Mouse (Mus musculus) C2C12 (cell line): Measurements from ENCODE around the gene Qrich2. TPM values are rescaled to one million over a fixed set of nuclear protein-coding genes. Genes with fewer than 3 reads are reported as not detected.

Source experiments
- H3K27me3 ChIP-seq: one replicate; pipeline ENCODE4 v1.6.1; 2011; ENCODE audit not compliant: control insufficient read depth, insufficient read depth, insufficient read length
- H3K36me3 ChIP-seq: one replicate; pipeline ENCODE4 v1.6.1; 2011; ENCODE audit not compliant: control insufficient read depth, insufficient read depth
- H3K4me3 ChIP-seq: one replicate; pipeline ENCODE4 v1.5.1; 2011; ENCODE audit warnings: mild to moderate bottlenecking, control low read depth; ENCODE audit not compliant: poor library complexity, insufficient read depth, severe bottlenecking
- H3K79me2 ChIP-seq: one replicate; pipeline ENCODE4 v1.6.1; 2011; ENCODE audit not compliant: control insufficient read depth, insufficient read depth
- H3K79me3 ChIP-seq: one replicate; pipeline ENCODE4 v1.6.1; 2011; ENCODE audit warnings: low read depth, control low read depth
- H3ac ChIP-seq: one replicate; pipeline ENCODE3; 2011; ENCODE audit warnings: low read depth; ENCODE audit not compliant: control insufficient read depth, insufficient read length
- CEBPB ChIP-seq: IDR thresholded peaks from one replicate; pipeline ENCODE4 v1.6.1; 2011; ENCODE audit warnings: low read depth, mild to moderate bottlenecking, control low read depth, moderate library complexity
- CTCF ChIP-seq: IDR thresholded peaks from one replicate; pipeline ENCODE4 v1.5.1; 2011; ENCODE audit not compliant: control insufficient read depth, insufficient read depth, insufficient read length
- FOSL1 ChIP-seq: IDR thresholded peaks from one replicate; pipeline ENCODE4 v1.8.0; 2011; ENCODE audit warnings: mild to moderate bottlenecking, low read length; ENCODE audit not compliant: poor library complexity, insufficient read depth, severe bottlenecking
- MAX ChIP-seq: IDR thresholded peaks from one replicate; pipeline ENCODE4 v1.6.1; 2011; ENCODE audit warnings: mild to moderate bottlenecking, control low read depth
- MYOD1 ChIP-seq: IDR thresholded peaks from one replicate; pipeline ENCODE4 v1.6.1; 2011; ENCODE audit warnings: low read depth; ENCODE audit not compliant: control insufficient read depth, insufficient read length
- MYOG ChIP-seq: IDR thresholded peaks from one replicate; pipeline ENCODE4 v1.6.1; 2011; ENCODE audit not compliant: control insufficient read depth, insufficient read length; ENCODE audit errors: extremely low read depth
- USF1 ChIP-seq: IDR thresholded peaks from one replicate; pipeline ENCODE4 v1.6.1; 2011; ENCODE audit warnings: low read depth, mild to moderate bottlenecking, control low read depth, moderate library complexity
- polyA plus RNA-seq: library from polyadenylated mRNA; unstranded; fragments of >200 nt; fragmentation: generic; extraction: Trizol; gene quantifications from one replicate; pipeline ENCODE4 v1.2.1, GENCODE M21; 2012; ENCODE audit warnings: missing spikeins

Qrich2 gene
- polyA plus RNA-seq, 1 experiment, result 0.04 TPM

DNA sequence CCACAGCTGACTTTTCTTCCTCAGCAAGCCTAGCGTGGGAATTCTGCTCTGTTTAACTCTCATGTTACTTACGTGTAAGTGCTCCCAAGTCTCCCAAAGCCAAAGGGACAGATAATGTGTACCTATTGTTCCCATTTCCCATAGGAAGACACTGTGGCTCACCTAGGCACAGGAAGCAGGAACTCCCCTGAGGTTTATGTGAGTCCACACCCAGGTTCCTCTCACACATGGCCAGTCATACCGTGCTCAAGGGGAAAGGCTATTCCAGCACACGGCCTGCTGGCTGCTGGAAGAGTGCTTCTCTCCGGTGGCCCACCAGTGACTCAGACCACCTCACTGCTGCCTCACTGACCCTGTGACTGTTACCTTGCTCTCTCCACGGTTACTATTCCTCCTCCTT lies 44.9 kb downstream of the Qrich2 start:
- Histone ChIP-seq H3ac (no peak overlapping the region), H3K36me3 (no peaks in the 10 kb centered on the region), H3K4me3 (no peak overlapping the region), H3K79me3 (no peaks in the 10 kb centered on the region), H3K79me2 (no peaks in the 10 kb centered on the region), H3K27me3 (no peaks in the 10 kb centered on the region)
- TF ChIP-seq MYOG (no peak), USF1 (no peak), FOSL1 (no peak), MYOD1 (no peak), MAX (no peak)

DNA sequence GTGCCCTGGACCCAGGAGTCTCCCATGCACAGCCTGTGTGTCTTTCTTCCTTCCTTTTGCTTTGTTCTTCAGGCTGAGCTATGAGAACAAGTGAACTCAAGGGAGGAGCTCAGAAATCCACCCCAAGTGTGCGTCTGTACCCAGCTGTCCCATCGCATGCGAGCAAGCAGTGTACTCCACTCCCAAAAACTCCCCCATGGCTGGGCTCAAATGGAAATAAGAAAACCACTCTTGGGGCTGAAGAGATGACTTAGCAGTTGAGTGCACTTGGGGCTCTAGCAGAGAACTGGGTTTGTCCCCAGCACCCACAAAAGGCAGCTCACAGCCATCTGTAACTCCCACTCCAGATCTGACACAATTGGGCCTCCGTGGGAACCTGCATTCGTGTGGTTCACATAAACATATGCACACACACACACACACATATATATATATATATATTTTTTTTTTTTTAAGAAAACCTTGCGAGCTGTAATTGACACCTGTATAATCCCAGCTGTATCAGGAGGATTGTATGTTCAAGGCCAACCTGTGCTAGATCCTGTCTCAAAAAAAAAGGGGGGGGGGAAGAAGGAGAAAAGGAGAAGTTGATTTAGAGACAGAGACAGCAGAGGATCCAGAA lies 47.1 kb downstream of the Qrich2 start:
- H3K36me3 ChIP-seq, result no peaks in the 10 kb centered on the region
- no peaks in the 10 kb centered on the region for H3K79me3 ChIP-seq
- no peaks in the 10 kb centered on the region for H3K27me3 ChIP-seq
- H3K4me3 ChIP-seq, result no peak overlapping the region
- no peaks in the 10 kb centered on the region for H3K79me2 ChIP-seq
- H3ac ChIP-seq, result no peak overlapping the region
- no peak for TF ChIP-seq MYOD1
- TF ChIP-seq CTCF, result no peak
- TF ChIP-seq CEBPB, result no peak
- no peak for TF ChIP-seq USF1
- TF ChIP-seq MAX, result no peak
- no peak for TF ChIP-seq FOSL1

DNA sequence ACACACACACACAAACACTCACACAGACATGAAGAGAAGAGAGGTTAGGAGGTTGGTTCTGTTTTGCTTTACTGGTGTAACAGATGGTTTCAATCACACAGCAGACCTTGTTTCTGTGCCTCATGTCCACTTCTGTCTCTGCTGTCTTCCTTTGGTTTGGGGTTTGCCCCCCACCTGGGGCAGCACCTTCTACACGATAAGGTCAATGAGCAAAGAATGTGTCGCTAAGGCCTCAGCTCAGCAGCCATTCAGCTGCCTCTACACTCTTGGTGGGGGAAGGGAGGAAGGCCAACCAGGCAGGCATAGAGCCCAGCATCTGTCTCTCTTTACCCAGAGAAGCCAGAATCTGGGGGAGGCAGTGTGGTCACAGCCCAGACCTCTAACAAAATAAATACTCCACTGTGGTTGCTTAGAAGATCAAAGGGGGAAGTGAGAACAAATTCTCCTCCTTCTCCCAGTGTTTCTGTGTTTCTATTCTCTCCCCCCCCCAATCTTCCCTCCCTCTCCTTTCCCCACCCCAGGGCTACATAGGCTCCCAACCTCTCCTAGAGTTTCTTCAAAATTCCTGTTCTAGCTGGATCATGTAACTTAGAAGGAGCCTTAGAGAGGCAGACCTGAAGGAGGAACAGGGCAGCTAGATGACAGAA lies 47.7 kb downstream of the Qrich2 start:
- Histone ChIP-seq H3K27me3 (no peaks in the 10 kb centered on the region), H3K36me3 (no peaks in the 10 kb centered on the region), H3K79me3 (no peaks in the 10 kb centered on the region), H3K4me3 (no peak overlapping the region), H3ac (no peak overlapping the region), H3K79me2 (no peaks in the 10 kb centered on the region)
- TF ChIP-seq MYOG (no peak), MAX (no peak), MYOD1 (no peak), CTCF (no peak), CEBPB (no peak), FOSL1 (no peak), USF1 (no peak)

DNA sequence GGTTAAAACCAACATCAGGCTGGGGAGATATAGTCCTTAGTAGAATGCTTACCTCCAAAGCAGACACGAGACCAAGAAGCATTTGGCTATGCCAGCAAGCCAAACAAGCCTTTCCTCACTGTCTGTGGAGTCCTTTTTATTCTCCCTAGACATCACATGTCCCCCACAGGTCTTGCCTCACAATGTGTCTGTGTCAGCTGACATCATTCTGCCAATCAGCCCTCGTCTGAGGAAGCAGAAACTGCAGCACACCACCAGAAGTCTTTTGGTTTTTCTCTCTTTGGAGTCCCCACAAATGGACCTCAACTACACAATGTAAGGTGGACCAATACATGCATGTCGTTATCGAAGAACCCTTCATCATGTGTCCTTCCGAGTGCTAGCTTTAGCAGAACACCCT lies 49.0 kb downstream of the Qrich2 start:
- TF ChIP-seq MAX, result no peak
- Histone ChIP-seq H3K79me2 (no peaks in the 10 kb centered on the region), H3K4me3 (no peak overlapping the region), H3K36me3 (no peaks in the 10 kb centered on the region), H3ac (no peak overlapping the region), H3K79me3 (no peaks in the 10 kb centered on the region), H3K27me3 (no peaks in the 10 kb centered on the region)

DNA sequence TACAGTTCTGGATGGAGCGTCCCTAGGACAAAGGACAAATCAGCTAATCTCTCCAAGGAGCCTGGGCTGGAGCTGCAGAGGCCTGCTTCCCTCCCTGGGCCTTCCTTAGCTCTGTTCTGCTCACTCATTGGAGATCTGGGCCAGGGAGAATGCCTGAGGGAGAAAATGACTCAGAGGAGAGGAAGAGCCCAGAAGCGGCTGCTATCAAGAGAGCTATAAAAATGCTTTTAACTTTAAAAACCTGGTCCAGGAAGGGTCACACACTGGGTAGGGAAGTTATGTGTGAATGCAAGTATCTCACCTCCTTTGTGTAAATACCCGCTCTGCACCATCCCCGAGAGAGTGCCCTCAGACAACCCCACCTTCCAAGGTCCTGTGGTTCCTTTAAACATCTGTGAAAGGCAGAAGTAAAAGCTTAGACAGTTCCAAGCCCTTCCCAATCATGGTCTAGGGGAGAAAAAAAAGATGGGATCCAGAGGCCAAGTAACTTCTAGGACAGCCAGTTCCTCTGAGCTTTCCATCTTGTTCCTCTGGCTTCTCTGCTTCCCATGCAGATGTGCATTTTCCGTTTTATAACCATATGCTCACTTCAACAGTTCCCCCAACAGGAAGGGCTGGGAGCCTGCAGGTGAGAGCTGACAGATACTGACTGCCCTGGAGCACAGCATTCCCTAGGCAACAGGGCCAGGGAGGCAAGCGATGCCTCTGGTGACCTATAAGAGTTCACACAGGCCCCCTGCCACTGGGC lies 49.7 kb downstream of the Qrich2 start:
- no peak for TF ChIP-seq MAX
- TF ChIP-seq FOSL1, result no peak
- TF ChIP-seq CEBPB, result no peak
- no peak for TF ChIP-seq MYOG
- TF ChIP-seq CTCF, result no peak
- TF ChIP-seq USF1, result no peak
- no peak for TF ChIP-seq MYOD1
- no peak overlapping the region for H3K4me3 ChIP-seq

DNA sequence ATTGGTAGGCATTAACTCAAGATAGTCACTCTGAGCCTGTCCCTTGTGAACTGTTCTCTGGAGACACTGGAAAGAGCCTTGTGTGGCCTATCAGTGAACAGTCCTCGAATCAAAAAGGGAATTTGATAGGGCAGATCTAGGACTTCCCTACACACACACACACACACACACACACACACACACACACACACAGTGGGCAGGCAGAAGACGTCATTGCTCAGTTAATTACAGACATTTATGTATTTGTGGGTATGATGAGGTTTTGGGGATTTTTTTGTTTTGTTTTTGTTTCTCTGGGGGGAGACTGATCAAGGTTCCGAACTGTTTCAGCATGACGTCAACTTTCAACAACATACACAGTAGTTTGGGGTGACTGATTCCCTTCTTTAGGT lies 52.4 kb downstream of the Qrich2 start:
- Histone ChIP-seq H3K79me2 (no peaks in the 10 kb centered on the region), H3K4me3 (no peak overlapping the region), H3K27me3 (no peaks in the 10 kb centered on the region), H3ac (no peak overlapping the region), H3K36me3 (no peaks in the 10 kb centered on the region), H3K79me3 (peaks cover 1% of the 10 kb centered on the region)
- TF ChIP-seq USF1 (no peak), MYOD1 (no peak), MAX (no peak), CTCF (no peak), FOSL1 (no peak)

More for the DNA sequence above, 49.7 kb downstream of the Qrich2 start:
- no peaks in the 10 kb centered on the region for H3K79me2 ChIP-seq
- H3K27me3 ChIP-seq, result no peaks in the 10 kb centered on the region
- H3K79me3 ChIP-seq, result no peaks in the 10 kb centered on the region
- H3ac ChIP-seq, result no peak overlapping the region
- no peaks in the 10 kb centered on the region for H3K36me3 ChIP-seq
